Mouse (Mus musculus): ENCODE measurements around the gene Sclt1.

DNA sequence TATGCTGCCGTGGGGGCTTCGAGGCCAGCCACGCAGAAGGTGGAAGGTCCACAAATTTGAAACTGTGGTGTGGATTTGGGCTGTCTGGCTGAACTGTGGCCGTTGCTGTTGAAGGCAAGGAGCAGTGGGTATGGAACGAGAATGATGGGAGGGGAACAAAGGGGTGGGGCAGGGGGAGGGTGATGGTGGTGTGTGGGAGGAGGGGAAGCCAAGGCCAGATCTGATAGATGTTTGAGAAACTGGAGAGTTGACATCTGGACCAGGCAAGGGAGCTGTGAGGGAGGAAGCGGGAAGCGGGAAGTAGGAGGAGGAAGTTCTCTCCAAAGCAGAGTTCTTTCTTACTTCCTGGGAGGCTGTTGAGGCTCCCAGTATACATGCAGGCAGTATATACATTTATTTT lies 160.1 kb downstream of the Sclt1 start:
- no peak for TF ChIP-seq CTCF (conservative IDR thresholded peaks at IDR 0.05; ENCODE audit: low read length)
- no peak for TF ChIP-seq NANOG (IDR thresholded peaks at IDR 0.05; ENCODE audit: borderline replicate concordance, low read length)
